Mouse (Mus musculus) kidney, postnatal 0 days (tissue): Measurements from ENCODE around the gene Pcsk5. TPM values are rescaled to one million over a fixed set of nuclear protein-coding genes. Genes with fewer than 3 reads are reported as not detected.

Experiments
- ATAC-seq: fragments of 200-750 bp; cut with Nextera tagmentation; replicated peaks from 2 replicates; pipeline ENCODE4 v1.8.0; 2017; ENCODE audit warnings: low read depth, moderate number of reproducible peaks, moderate TSS enrichment, moderate library complexity; ENCODE audit not compliant: low FRiP score
- DNase-seq: peaks from one replicate; pipeline ENCODE4 v3.0.0-alpha.2; 2016; ENCODE audit warnings: low spot score
- H3K27ac ChIP-seq: fragments of 300-500 bp; sonication (generic); 2 replicates; pipeline ENCODE4 v1.5.1; 2014; ENCODE audit warnings: mild to moderate bottlenecking
- H3K27me3 ChIP-seq: fragments of 300-500 bp; sonication (generic); 2 replicates; pipeline ENCODE4 v1.6.1; 2014; ENCODE audit warnings: low read length, mixed read lengths; ENCODE audit not compliant: insufficient read depth
- H3K36me3 ChIP-seq: fragments of 300-500 bp; sonication (generic); 2 replicates; pipeline ENCODE4 v1.6.1; 2014; ENCODE audit warnings: low read length, mixed read lengths; ENCODE audit not compliant: insufficient read depth
- H3K4me1 ChIP-seq: fragments of 300-500 bp; sonication (generic); replicated peaks from 2 replicates; pipeline ENCODE4 v1.6.1; 2014; ENCODE audit warnings: antibody characterized with exemption, low read length, mixed read lengths; ENCODE audit not compliant: insufficient read depth
- H3K4me2 ChIP-seq: fragments of 300-500 bp; sonication (generic); 2 replicates; pipeline ENCODE4 v1.6.1; 2014; ENCODE audit warnings: mild to moderate bottlenecking, low read length, moderate library complexity, mixed read lengths
- H3K4me3 ChIP-seq: fragments of 300-500 bp; sonication (generic); replicated peaks from 2 replicates; pipeline ENCODE4 v1.5.1; 2014; ENCODE audit warnings: low read depth, low read length
- H3K9ac ChIP-seq: fragments of 300-500 bp; sonication (generic); 2 replicates; pipeline ENCODE4 v1.6.1; 2014; ENCODE audit warnings: low read depth, low read length
- H3K9me3 ChIP-seq: fragments of 300-500 bp; sonication (generic); replicated peaks from 2 replicates; pipeline ENCODE4 v1.6.1; 2016; ENCODE audit warnings: low read length, inconsistent platforms, mixed read lengths
- CTCF ChIP-seq: IDR thresholded peaks from 2 replicates; pipeline ENCODE4 v1.5.1; 2016; ENCODE audit warnings: antibody characterized with exemption, low read depth, mild to moderate bottlenecking, moderate library complexity
- WGBS: fragments of 180-500 bp; shearing (Covaris S2); extraction: QIAGEN DNeasy Blood & Tissue Kit; methylation state at CpG from one replicate; pipeline ENCODE4 v1.1.7; 2014; 5-methylcytosine and 5-hydroxymethylcytosine counted together
- polyA plus RNA-seq: library from polyadenylated mRNA; unstranded; fragments of >200 nt; fragmentation: Nextera tagmentation; extraction: Ambion mirVana; gene quantifications from 2 replicates; pipeline ENCODE4 v1.2.1, GENCODE M21; 2015

Gene Pcsk5
- polyA plus RNA-seq, 1 experiment from 2014 or later, result 17.4 TPM

DNA sequence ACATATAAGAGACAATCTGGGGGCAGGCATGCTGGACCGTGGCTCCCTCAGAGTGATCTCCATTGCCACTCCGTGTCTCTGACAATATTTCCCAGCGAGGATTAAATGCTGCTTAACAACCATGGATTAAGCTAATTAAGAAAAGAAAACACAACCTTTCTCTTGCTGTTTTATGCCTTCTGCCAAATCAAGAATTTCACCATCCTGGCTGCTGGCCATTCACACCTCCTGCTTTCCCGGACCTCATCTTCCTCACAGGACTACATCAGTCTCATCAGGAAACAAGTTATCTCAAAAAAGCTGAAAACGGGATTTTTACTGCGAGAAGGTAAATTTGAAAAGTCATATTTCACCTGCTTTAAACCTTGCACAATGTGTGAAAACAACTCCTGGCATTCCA is 175.2 kb downstream of the Pcsk5 start:
- Histone ChIP-seq H3K4me2 (no peak overlapping the region), H3K27ac (no peak overlapping the region), H3K4me1 (no peaks in the 10 kb centered on the region), H3K36me3 (0 out of 2 replicates have a peak, but pooled peaks cover 4% of the 10 kb centered on the region), H3K9me3 (no peaks in the 10 kb centered on the region), H3K4me3 (no peak overlapping the region), H3K27me3 (no peaks in the 10 kb centered on the region), H3K9ac (no peak overlapping the region)
- TF ChIP-seq CTCF, result no peak
- DNase-seq (no peak), ATAC-seq (no peak)
- 84% methylated on average over 6 of the region's 6 CpGs for WGBS

DNA sequence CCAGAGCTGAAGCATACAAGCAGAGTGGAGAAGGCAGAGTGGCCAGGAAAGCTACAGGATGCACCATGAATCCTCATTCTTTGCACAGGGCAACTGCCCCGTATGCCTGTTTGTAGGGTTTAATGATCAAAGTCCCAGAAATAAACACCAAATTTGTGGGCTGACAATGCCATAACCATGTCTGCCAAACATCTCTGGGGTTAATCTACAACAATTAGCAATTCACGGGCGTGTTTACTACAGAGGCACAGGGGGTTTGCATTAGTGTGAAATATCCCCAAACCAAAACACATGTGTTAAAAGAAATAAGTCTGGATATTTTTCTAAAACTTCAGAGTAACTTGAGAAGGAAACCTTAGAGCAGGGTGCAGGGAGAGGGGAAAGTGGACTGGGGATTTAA is 178.1 kb downstream of the Pcsk5 start:
- no peak overlapping the region for H3K4me3 ChIP-seq
- 47% methylated on average over 3 of the region's 3 CpGs for WGBS
- ATAC-seq (no peak), DNase-seq (no peak)
- 0 out of 2 replicates have a peak, but pooled peaks cover 3% of the 10 kb centered on the region for H3K36me3 ChIP-seq
- TF ChIP-seq CTCF, result no peak
- no peak overlapping the region for H3K27ac ChIP-seq
- no peaks in the 10 kb centered on the region for H3K4me1 ChIP-seq
- no peaks in the 10 kb centered on the region for H3K27me3 ChIP-seq
- H3K4me2 ChIP-seq, result no peak overlapping the region
- no peak overlapping the region for H3K9ac ChIP-seq
- H3K9me3 ChIP-seq, result no peaks in the 10 kb centered on the region

DNA sequence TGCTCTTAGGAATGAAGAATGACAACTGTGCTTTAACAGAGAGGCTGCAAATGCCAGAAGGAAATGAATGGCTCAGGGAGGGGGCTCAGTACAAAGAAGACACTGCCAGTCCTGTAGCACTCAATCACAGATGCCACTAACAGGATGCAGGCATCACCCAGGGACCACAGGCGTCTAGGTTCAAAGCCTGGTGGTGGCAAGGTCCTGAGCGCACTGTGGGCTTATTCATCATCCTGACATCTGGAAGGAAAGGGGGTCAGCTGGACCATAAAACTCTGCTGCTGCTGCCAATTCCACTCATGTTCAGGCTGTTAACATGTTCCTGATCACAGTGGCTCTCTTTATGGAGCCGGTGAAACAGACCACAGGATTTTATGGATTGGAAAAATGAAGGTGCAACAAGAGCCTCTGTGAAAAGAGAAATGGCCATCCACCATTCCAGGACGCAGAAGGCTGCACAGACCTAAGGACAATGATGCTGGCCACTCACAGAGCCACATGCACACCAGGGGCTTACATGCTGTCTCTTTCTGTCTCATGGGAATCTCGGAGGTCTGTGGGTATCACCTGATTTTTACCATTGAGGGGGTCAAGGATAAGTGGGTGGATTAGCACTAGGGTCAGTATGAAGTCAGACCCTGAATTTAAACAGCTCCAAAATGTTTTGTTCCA is 186.5 kb downstream of the Pcsk5 start:
- H3K27ac ChIP-seq, result no peak overlapping the region
- WGBS, result 19% methylated on average over 5 of the region's 5 CpGs
- H3K4me1 ChIP-seq, result no peaks in the 10 kb centered on the region; the same call in 1 of the 2 replicates
- no peak overlapping the region for H3K4me3 ChIP-seq
- H3K9ac ChIP-seq, result no peak overlapping the region
- no peaks in the 10 kb centered on the region for H3K9me3 ChIP-seq
- ATAC-seq (no peak; the same call in 1 of the 2 replicates), DNase-seq (peak; percentile 76)
- H3K27me3 ChIP-seq, result no peaks in the 10 kb centered on the region
- H3K4me2 ChIP-seq, result no peak overlapping the region
- 0 out of 2 replicates have a peak, but pooled peaks cover 3% of the 10 kb centered on the region for H3K36me3 ChIP-seq
- no peak for TF ChIP-seq CTCF

DNA sequence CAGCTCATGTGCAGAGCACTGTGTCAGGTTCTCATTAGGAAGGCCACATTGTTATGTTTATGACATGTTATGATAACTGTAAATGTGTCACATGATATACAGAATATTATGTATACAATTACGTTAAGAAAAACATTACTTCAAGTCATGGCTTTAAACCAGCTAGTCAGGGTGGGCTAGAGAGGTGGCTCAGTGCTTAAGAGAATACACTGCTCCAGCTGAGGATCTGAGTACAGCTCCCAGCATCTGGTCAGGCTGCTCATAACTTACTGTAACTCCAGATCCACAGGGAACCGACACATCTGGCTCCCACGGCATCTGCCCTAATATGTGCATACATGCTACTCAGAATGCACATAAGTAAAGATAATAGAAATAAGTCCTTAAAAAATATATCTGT is 187.5 kb downstream of the Pcsk5 start:
- no peak for ATAC-seq
- Histone ChIP-seq H3K4me3 (no peak overlapping the region), H3K9me3 (no peaks in the 10 kb centered on the region), H3K36me3 (0 out of 2 replicates have a peak, but pooled peaks cover 3% of the 10 kb centered on the region), H3K9ac (no peak overlapping the region), H3K4me1 (no peaks in the 10 kb centered on the region; the same call in 1 of the 2 replicates), H3K27ac (no peak overlapping the region), H3K27me3 (no peaks in the 10 kb centered on the region), H3K4me2 (no peak overlapping the region)
- no peak for DNase-seq
- 64% methylated on average over 3 of the region's 3 CpGs for WGBS
- TF ChIP-seq CTCF, result no peak

DNA sequence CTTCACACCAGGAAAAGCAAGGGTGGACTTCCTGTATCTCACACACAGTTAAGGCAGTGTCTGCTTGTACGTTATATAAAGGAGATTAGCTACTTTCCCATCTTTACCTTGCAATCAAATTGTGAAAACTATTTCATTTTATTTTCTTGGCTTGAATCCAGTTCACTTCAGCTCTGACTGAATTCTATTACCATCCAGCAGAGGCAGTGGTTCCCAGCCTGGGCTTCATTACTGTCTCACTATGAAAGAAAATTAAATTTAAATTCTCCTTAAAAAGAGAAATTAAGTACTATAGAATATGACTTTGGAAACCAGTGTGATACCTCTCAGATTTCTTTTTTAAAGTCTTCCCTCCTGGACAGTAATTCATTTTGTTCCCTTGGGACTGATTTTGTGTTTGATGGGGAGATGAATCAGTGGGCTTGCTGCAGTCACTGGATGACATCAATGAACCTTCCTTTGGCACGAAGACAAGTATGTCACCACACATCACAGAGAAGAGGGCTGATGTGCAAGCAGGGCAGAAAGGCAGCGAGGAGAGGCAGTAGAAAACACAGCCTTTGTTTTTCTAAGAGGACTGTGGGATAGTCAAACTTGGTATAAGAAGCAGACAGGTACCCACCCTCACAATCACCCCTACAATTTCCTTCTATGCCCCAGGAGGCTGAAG is 194.2 kb downstream of the Pcsk5 start:
- peak; percentile 32; the same call in 1 of the 2 replicates for TF ChIP-seq CTCF
- Histone ChIP-seq H3K27me3 (no peaks in the 10 kb centered on the region), H3K27ac (no peak overlapping the region), H3K4me2 (no peak overlapping the region), H3K36me3 (peaks cover 4% of the 10 kb centered on the region; the same call in 1 of the 2 replicates), H3K4me3 (no peak overlapping the region), H3K9ac (no peak overlapping the region), H3K4me1 (no peaks in the 10 kb centered on the region), H3K9me3 (no peaks in the 10 kb centered on the region)
- WGBS, result 60% methylated on average over 3 of the region's 3 CpGs
- DNase-seq (peak; percentile 19), ATAC-seq (no peak)

DNA sequence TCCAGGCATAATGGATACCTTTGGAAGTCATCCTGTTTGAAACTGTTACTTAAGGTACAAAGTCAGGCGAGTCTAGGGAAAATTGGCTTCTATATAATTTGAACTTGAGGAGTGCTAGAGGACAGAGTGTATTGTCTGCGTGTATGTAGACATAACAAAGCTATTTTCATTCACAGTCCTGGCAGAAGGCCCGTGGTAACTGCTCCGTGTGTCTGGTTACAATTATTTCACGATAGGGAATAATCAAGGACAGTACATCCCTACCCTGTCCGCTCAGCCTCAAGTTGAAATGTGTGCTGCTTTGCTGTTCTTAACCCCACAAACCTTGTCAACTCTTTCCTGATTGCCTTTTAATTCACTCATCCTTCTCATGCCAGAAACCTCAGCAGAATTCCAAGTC is 201.4 kb downstream of the Pcsk5 start:
- Histone ChIP-seq H3K4me1 (no peaks in the 10 kb centered on the region), H3K4me2 (no peak overlapping the region), H3K27me3 (no peaks in the 10 kb centered on the region), H3K4me3 (no peak overlapping the region), H3K27ac (no peak overlapping the region), H3K9me3 (no peaks in the 10 kb centered on the region), H3K36me3 (no peaks in the 10 kb centered on the region), H3K9ac (no peak overlapping the region)
- no peak for ATAC-seq
- 74% methylated on average over 6 of the region's 6 CpGs for WGBS
- TF ChIP-seq CTCF, result no peak
- no peak for DNase-seq
